Mouse (Mus musculus) liver, embryonic 12.5 days (tissue): Measurements from ENCODE around the gene Peli3. TPM values are rescaled to one million over a fixed set of nuclear protein-coding genes. Genes with fewer than 3 reads are reported as not detected.

Experiments
- ATAC-seq: fragments of 200-750 bp; cut with Nextera tagmentation; 2 replicates; pipeline ENCODE4 v1.8.0; 2017; ENCODE audit warnings: moderate number of reproducible peaks, mild to moderate bottlenecking, moderate library complexity
- H3K27ac ChIP-seq: fragments of 300-500 bp; sonication (generic); 2 replicates; pipeline ENCODE4 v1.5.1; 2016; ENCODE audit warnings: mild to moderate bottlenecking
- H3K27me3 ChIP-seq: fragments of 300-500 bp; sonication (generic); replicated peaks from 2 replicates; pipeline ENCODE4 v1.6.1; 2016; ENCODE audit warnings: mild to moderate bottlenecking, moderate library complexity
- H3K36me3 ChIP-seq: fragments of 300-500 bp; sonication (generic); 2 replicates; pipeline ENCODE4 v1.6.1; 2016; ENCODE audit warnings: mild to moderate bottlenecking, moderate library complexity
- H3K4me1 ChIP-seq: fragments of 300-500 bp; sonication (generic); 2 replicates; pipeline ENCODE4 v1.6.1; 2016
- H3K4me2 ChIP-seq: fragments of 300-500 bp; sonication (generic); 2 replicates; pipeline ENCODE4 v1.6.1; 2016; ENCODE audit warnings: mild to moderate bottlenecking, moderate library complexity
- H3K4me3 ChIP-seq: fragments of 300-500 bp; sonication (generic); 2 replicates; pipeline ENCODE4 v1.5.1; 2016; ENCODE audit warnings: mild to moderate bottlenecking, moderate library complexity
- H3K9ac ChIP-seq: fragments of 300-500 bp; sonication (generic); 2 replicates; pipeline ENCODE4 v1.6.1; 2016; ENCODE audit warnings: mild to moderate bottlenecking, moderate library complexity
- H3K9me3 ChIP-seq: fragments of 300-500 bp; sonication (generic); replicated peaks from 2 replicates; pipeline ENCODE4 v1.6.1; 2016; ENCODE audit warnings: mild to moderate bottlenecking, moderate library complexity
- WGBS: fragments of 180-500 bp; shearing (Covaris S2); methylation state at CpG from one replicate; pipeline ENCODE4 v1.1.7; 2016; ENCODE audit not compliant: insufficient replicate concordance; 5-methylcytosine and 5-hydroxymethylcytosine counted together
- polyA plus RNA-seq: library from polyadenylated mRNA; unstranded; fragments of >200 nt; fragmentation: Nextera tagmentation; extraction: Ambion mirVana; gene quantifications from 2 replicates; pipeline ENCODE4 v1.2.1, GENCODE M21; 2016

Peli3 gene
- polyA plus RNA-seq, 1 experiment from 2014 or later: 0.20 TPM

GRCm38 (mm10) chr19:4937444-4938310 is 5.2 kb downstream of the Peli3 start:
- no peak overlapping the region for H3K4me2 ChIP-seq
- ATAC-seq: no peak
- WGBS: 72% methylated on average over 17 of the region's 17 CpGs
- H3K27me3 ChIP-seq: peaks cover 59% of the 10 kb centered on the region
- no peaks in the 10 kb centered on the region for H3K36me3 ChIP-seq
- H3K4me3 ChIP-seq: no peak overlapping the region
- H3K27ac ChIP-seq: no peak overlapping the region
- H3K9me3 ChIP-seq: no peaks in the 10 kb centered on the region
- peaks cover 6% of the 10 kb centered on the region for H3K4me1 ChIP-seq
- no peak overlapping the region for H3K9ac ChIP-seq

GRCm38 (mm10) chr19:4936896-4937295 is 6.0 kb downstream of the Peli3 start:
- no peak for ATAC-seq
- Histone ChIP-seq H3K27ac (no peak overlapping the region), H3K27me3 (peaks cover 59% of the 10 kb centered on the region), H3K4me1 (no peaks in the 10 kb centered on the region), H3K4me3 (no peak overlapping the region), H3K36me3 (no peaks in the 10 kb centered on the region), H3K9ac (no peak overlapping the region), H3K9me3 (no peaks in the 10 kb centered on the region), H3K4me2 (no peak overlapping the region)
- 65% methylated on average over 2 of the region's 2 CpGs for WGBS

- peak overlapping the region; percentile 67 for H3K4me3 ChIP-seq
- H3K9me3 ChIP-seq: no peaks in the 10 kb centered on the region
- H3K36me3 ChIP-seq: peaks cover 27% of the 10 kb centered on the region
- H3K4me2 ChIP-seq: peak overlapping the region; percentile 66
- peaks cover 20% of the 10 kb centered on the region for H3K27me3 ChIP-seq
- peak overlapping the region; percentile 68 for H3K9ac ChIP-seq
- peaks cover 27% of the 10 kb centered on the region for H3K4me1 ChIP-seq
- H3K27ac ChIP-seq: 0 out of 2 replicates have a peak overlapping the region, but pooled peaks have one; percentile 43
- 63% methylated on average over 5 of the region's 5 CpGs for WGBS
- no peak for ATAC-seq
Measured at GRCm38 (mm10) chr19:4928781-4929180, 14.1 kb downstream of the Peli3 start.

- H3K4me2 ChIP-seq: peak within 1 kb of the TSS; percentile 66
- peaks cover 35% of the 10 kb centered on the region for H3K36me3 ChIP-seq
- under 1% methylated on average over 32 of the region's 32 CpGs for WGBS
- peak within 1 kb of the TSS; percentile 67 for H3K4me3 ChIP-seq
- H3K27ac ChIP-seq: peak within 1 kb of the TSS; percentile 46
- peaks cover 19% of the 10 kb centered on the region for H3K27me3 ChIP-seq
- H3K9ac ChIP-seq: peak within 1 kb of the TSS; percentile 68
- no peaks in the 10 kb centered on the region for H3K9me3 ChIP-seq
- peaks cover 27% of the 10 kb centered on the region for H3K4me1 ChIP-seq
- ATAC-seq: peak; percentile 99
Measured at GRCm38 (mm10) chr19:4927904-4928531, 14.9 kb downstream of the Peli3 start, which contains the start of gene Dpp3. TSS of gene Dpp3 (minus strand) at chr19:4928287.

- Histone ChIP-seq H3K4me3 (no peak overlapping the region), H3K9ac (no peak overlapping the region), H3K27me3 (no peaks in the 10 kb centered on the region), H3K4me1 (peaks cover 27% of the 10 kb centered on the region), H3K4me2 (no peak overlapping the region), H3K9me3 (no peaks in the 10 kb centered on the region), H3K27ac (no peak overlapping the region), H3K36me3 (peaks cover 62% of the 10 kb centered on the region)
- no peak for ATAC-seq
- WGBS: 91% methylated on average over 11 of the region's 11 CpGs
Measured at GRCm38 (mm10) chr19:4925121-4925860, 17.6 kb downstream of the Peli3 start.

GRCm38 (mm10) chr19:4919652-4920051 is 23.3 kb downstream of the Peli3 start:
- Histone ChIP-seq H3K4me2 (no peak overlapping the region), H3K36me3 (peaks cover 100% of the 10 kb centered on the region)
- 78% methylated on average over 6 of the region's 6 CpGs for WGBS

GRCm38 (mm10) chr19:4916827-4917226 is 26.1 kb downstream of the Peli3 start:
- WGBS: 80% methylated on average over 10 of the region's 10 CpGs

More at GRCm38 (mm10) chr19:4919652-4920051, 23.3 kb downstream of the Peli3 start:
- Histone ChIP-seq H3K4me3 (no peak overlapping the region), H3K27ac (no peak overlapping the region), H3K27me3 (no peaks in the 10 kb centered on the region), H3K9me3 (no peaks in the 10 kb centered on the region), H3K9ac (no peak overlapping the region), H3K4me1 (no peaks in the 10 kb centered on the region)
- no peak for ATAC-seq

GRCm38 (mm10) chr19:4915924-4916603 is 26.9 kb downstream of the Peli3 start:
- no peak for ATAC-seq
- H3K36me3 ChIP-seq: peaks cover 99% of the 10 kb centered on the region
- WGBS: 86% methylated on average over 15 of the region's 15 CpGs
- H3K27me3 ChIP-seq: no peaks in the 10 kb centered on the region
- H3K9ac ChIP-seq: no peak overlapping the region
- peaks cover 6% of the 10 kb centered on the region; the same call in 1 of the 2 replicates for H3K4me1 ChIP-seq
- H3K27ac ChIP-seq: no peak overlapping the region
- H3K9me3 ChIP-seq: no peaks in the 10 kb centered on the region
- no peak overlapping the region for H3K4me3 ChIP-seq
- H3K4me2 ChIP-seq: no peak overlapping the region

More at GRCm38 (mm10) chr19:4916827-4917226, 26.1 kb downstream of the Peli3 start:
- Histone ChIP-seq H3K9ac (no peak overlapping the region), H3K4me1 (peaks cover 6% of the 10 kb centered on the region; the same call in 1 of the 2 replicates), H3K4me3 (no peak overlapping the region), H3K27ac (no peak overlapping the region), H3K4me2 (no peak overlapping the region), H3K9me3 (no peaks in the 10 kb centered on the region), H3K27me3 (no peaks in the 10 kb centered on the region), H3K36me3 (peaks cover 99% of the 10 kb centered on the region)
- ATAC-seq: no peak

- 75% methylated on average over 7 of the region's 7 CpGs for WGBS
- H3K4me3 ChIP-seq: no peak overlapping the region
- no peak overlapping the region for H3K27ac ChIP-seq
- H3K4me2 ChIP-seq: no peak overlapping the region
- no peaks in the 10 kb centered on the region for H3K9me3 ChIP-seq
- no peak for ATAC-seq
- H3K27me3 ChIP-seq: no peaks in the 10 kb centered on the region
- peaks cover 17% of the 10 kb centered on the region for H3K4me1 ChIP-seq
- H3K36me3 ChIP-seq: peaks cover 73% of the 10 kb centered on the region
- H3K9ac ChIP-seq: no peak overlapping the region
Measured at GRCm38 (mm10) chr19:4909376-4909775, 33.6 kb downstream of the Peli3 start.

- Histone ChIP-seq H3K4me1 (peaks cover 13% of the 10 kb centered on the region), H3K4me3 (no peak overlapping the region), H3K27me3 (no peaks in the 10 kb centered on the region), H3K27ac (no peak overlapping the region), H3K9ac (no peak overlapping the region), H3K4me2 (no peak overlapping the region), H3K9me3 (no peaks in the 10 kb centered on the region), H3K36me3 (peaks cover 61% of the 10 kb centered on the region)
- WGBS: 66% methylated on average over 4 of the region's 4 CpGs
- peak; percentile 48; the same call in 1 of the 2 replicates for ATAC-seq
Measured at GRCm38 (mm10) chr19:4908107-4908506, 34.8 kb downstream of the Peli3 start.
